Mouse (Mus musculus): ENCODE measurements around the gene Mgat4a. TPM values are rescaled to one million over a fixed set of nuclear protein-coding genes. Genes with fewer than 3 reads are reported as not detected.

Mgat4a gene
- total and polyA plus RNA-seq, 3 experiments, result 2.7 to 2.8 TPM; not detected in 1

- Histone ChIP-seq H3K4me1 (ENCODE audit: control insufficient read depth in 1 of 2, insufficient read depth in 2 of 2, low read length in 2 of 2) (peaks cover 0 to 6% of the 10 kb centered on the region in 2 experiments; a peak in 2 of 4 replicates), H3K9me3 (replicated peaks; ENCODE audit: insufficient read depth, low read length) (no peaks in the 10 kb centered on the region), H3K27ac (ENCODE audit: control insufficient read depth, low read depth, low read length) (no peak overlapping the region), H3K36me3 (ENCODE audit: control insufficient read depth in 1 of 2, insufficient read depth in 2 of 2, low read length in 2 of 2) (peaks cover 0 to 9% of the 10 kb centered on the region in 2 experiments; a peak in 2 of 4 replicates), H3K9ac (ENCODE audit: control insufficient read depth, low read depth, low read length, poor library complexity, severe bottlenecking) (no peak overlapping the region), H3K27me3 (ENCODE audit: control insufficient read depth in 1 of 2, insufficient read depth in 2 of 2, low read length in 2 of 2) (no peaks in the 10 kb centered on the region), H3K79me2 (ENCODE audit: control insufficient read depth, insufficient read depth, low read length, poor library complexity) (no peaks in the 10 kb centered on the region), H3K4me3 (ENCODE audit: control insufficient read depth in 1 of 2, insufficient read depth in 1 of 2, low read depth in 2 of 2, low read length in 2 of 2) (no peak overlapping the region)
- no peak for DNase-seq (ENCODE audit: low read depth, low spot score)
- TF ChIP-seq MAX (IDR thresholded peaks at IDR 0.05; ENCODE audit: low read length) (no peak), TCF12 (IDR thresholded peaks at IDR 0.05; ENCODE audit: low read depth, low read length) (no peak), ZC3H11A (IDR thresholded peaks at IDR 0.05; ENCODE audit: low read depth, low read length) (no peak), RCOR1 (IDR thresholded peaks at IDR 0.05; ENCODE audit: low read depth, low read length) (no peak), MYC (IDR thresholded peaks at IDR 0.05; ENCODE audit: low read depth, low read length) (no peak), ZKSCAN1 (IDR thresholded peaks at IDR 0.05; ENCODE audit: low read depth, low read length) (no peak), MXI1 (IDR thresholded peaks at IDR 0.05; ENCODE audit: low read depth, low read length) (no peak), RAD21 (IDR thresholded peaks at IDR 0.05; ENCODE audit: low read depth, low read length) (no peak), TAL1 (IDR thresholded peaks at IDR 0.05; ENCODE audit: low read length) (no peak), EP300 (IDR thresholded peaks at IDR 0.05; ENCODE audit: low read depth in 1 of 2, low read length in 2 of 2) (no peak), ZNF384 (IDR thresholded peaks at IDR 0.05; ENCODE audit: low read depth, low read length) (no peak), KAT2A (conservative IDR thresholded peaks at IDR 0.05; ENCODE audit: low read depth, low read length) (no peak)
These were observed 133.6 kb downstream of the Mgat4a start for GRCm38 (mm10) chr1:37407228-37407627.

- no peaks in the 10 kb centered on the region for H3K79me2 ChIP-seq (ENCODE audit: control insufficient read depth, insufficient read depth, low read length, poor library complexity)
- H3K36me3 ChIP-seq (ENCODE audit: control insufficient read depth in 1 of 2, insufficient read depth in 2 of 2, low read length in 2 of 2), result peaks cover 0 to 8% of the 10 kb centered on the region in 2 experiments; a peak in 2 of 4 replicates
- H3K9ac ChIP-seq (ENCODE audit: control insufficient read depth, low read depth, low read length, poor library complexity, severe bottlenecking), result no peak overlapping the region
- no peak for TF ChIP-seq USF1 (IDR thresholded peaks at IDR 0.05; ENCODE audit: low read depth, low read length)
- TF ChIP-seq GABPA (IDR thresholded peaks at IDR 0.05; ENCODE audit: low read depth, low read length), result no peak
- no peak for TF ChIP-seq SIN3A (IDR thresholded peaks at IDR 0.05; ENCODE audit: low read length)
- no peak for TF ChIP-seq USF2 (IDR thresholded peaks at IDR 0.05; ENCODE audit: borderline replicate concordance in 1 of 2, insufficient read depth in 1 of 2, low read depth in 1 of 2, low read length in 2 of 2)
- no peak for TF ChIP-seq POLR2AphosphoS5 (IDR thresholded peaks at IDR 0.05; ENCODE audit: borderline replicate concordance, low read depth, low read length)
- no peak for TF ChIP-seq CTCF (IDR thresholded peaks at IDR 0.05 in 2 of 3, conservative IDR thresholded peaks at IDR 0.05 in 1 of 3; ENCODE audit: control insufficient read depth in 1 of 3, insufficient read depth in 1 of 3, low read depth in 2 of 3, low read length in 3 of 3, poor library complexity in 1 of 3, severe bottlenecking in 1 of 3)
- TF ChIP-seq JUND (IDR thresholded peaks at IDR 0.05; ENCODE audit: low read depth, low read length), result no peak
- TF ChIP-seq UBTF (IDR thresholded peaks at IDR 0.05; ENCODE audit: borderline replicate concordance, insufficient read depth, low read depth, low read length), result no peak
- TF ChIP-seq MEF2A (IDR thresholded peaks at IDR 0.05; ENCODE audit: extremely low read depth, insufficient replicate concordance, low read depth, low read length, poor library complexity, severe bottlenecking), result no peak
- TF ChIP-seq ELF1 (IDR thresholded peaks at IDR 0.05; ENCODE audit: low read depth, low read length), result no peak
- H3K27me3 ChIP-seq (ENCODE audit: control insufficient read depth in 1 of 2, insufficient read depth in 2 of 2, low read length in 2 of 2), result no peaks in the 10 kb centered on the region
- no peaks in the 10 kb centered on the region for H3K9me3 ChIP-seq (replicated peaks; ENCODE audit: insufficient read depth, low read length)
- DNase-seq (ENCODE audit: low read depth, low spot score), result no peak
- H3K4me1 ChIP-seq (ENCODE audit: control insufficient read depth in 1 of 2, insufficient read depth in 2 of 2, low read length in 2 of 2), result peaks cover 0 to 6% of the 10 kb centered on the region in 2 experiments; a peak in 2 of 4 replicates
- no peak overlapping the region for H3K27ac ChIP-seq (ENCODE audit: control insufficient read depth, low read depth, low read length)
- no peak overlapping the region for H3K4me3 ChIP-seq (ENCODE audit: control insufficient read depth in 1 of 2, insufficient read depth in 1 of 2, low read depth in 2 of 2, low read length in 2 of 2)
These were observed 135.7 kb downstream of the Mgat4a start for GRCm38 (mm10) chr1:37405137-37405536.

Measured in MEL (cell line).